8 mouse cellular contexts compared by ENCODE assay signal in genomic region chr7:110221051-110221585, GRCm38 (mm10). TPM values are rescaled to one million over a fixed set of nuclear protein-coding genes. Genes with fewer than 3 reads are reported as not detected.
A peak's percentile ranks its signal among the peaks of the same experiment; 100 is the strongest.
DNase-seq lines count a peak whose midpoint lies in the region; ATAC-seq lines count a peak whose summit lies in the region.

No protein-coding gene starts in this region.

- H3K36me3 ChIP-seq in heart, embryonic 10.5 days, result peaks cover 8% of the 10 kb centered on the region
- peaks cover 4% of the 10 kb centered on the region; the same call in 1 of the 2 replicates for H3K36me3 ChIP-seq in forebrain, embryonic 12.5 days (replicated peaks)
- H3K36me3 ChIP-seq in neural tube, embryonic 13.5 days, result 0 out of 2 replicates have a peak, but pooled peaks cover 3% of the 10 kb centered on the region

- peak overlapping the region; percentile 67 for H3K4me2 ChIP-seq in forebrain, embryonic 12.5 days
- H3K4me2 ChIP-seq in neural tube, embryonic 13.5 days, result peak overlapping the region; percentile 91

- H3K27ac ChIP-seq in heart, embryonic 10.5 days, result peak overlapping the region; percentile 98
- peak overlapping the region; percentile 80; the same call in 1 of the 2 replicates for H3K27ac ChIP-seq in forebrain, embryonic 12.5 days
- H3K27ac ChIP-seq in neural tube, embryonic 13.5 days (replicated peaks), result no peak overlapping the region; the same call in 1 of the 2 replicates

- intact Hi-C loops in gastrocnemius, postnatal 36 days (cut with DNase I), result no loop called here

- H3K27me3 ChIP-seq in heart, embryonic 10.5 days (ENCODE audit: insufficient read depth, poor library complexity, severe bottlenecking), result no peaks in the 10 kb centered on the region
- no peaks in the 10 kb centered on the region for H3K27me3 ChIP-seq in forebrain, embryonic 12.5 days
- peaks cover 8% of the 10 kb centered on the region for H3K27me3 ChIP-seq in neural tube, embryonic 13.5 days

- 15% methylated on average over 8 of the region's 8 CpGs for WGBS in heart, embryonic 10.5 days
- 20% methylated on average over 8 of the region's 8 CpGs for WGBS in forebrain, embryonic 12.5 days
- WGBS in neural tube, embryonic 13.5 days, result 24% methylated on average over 8 of the region's 8 CpGs

- H3K4me1 ChIP-seq in heart, embryonic 10.5 days, result peaks cover 12% of the 10 kb centered on the region
- H3K4me1 ChIP-seq in forebrain, embryonic 12.5 days, result 0 out of 2 replicates have a peak, but pooled peaks cover 9% of the 10 kb centered on the region
- H3K4me1 ChIP-seq in neural tube, embryonic 13.5 days (replicated peaks), result peaks cover 5% of the 10 kb centered on the region; the same call in 1 of the 2 replicates

- peak overlapping the region; percentile 70 for H3K9ac ChIP-seq in forebrain, embryonic 12.5 days
- peak overlapping the region; percentile 77 for H3K9ac ChIP-seq in neural tube, embryonic 13.5 days

- peak overlapping the region; percentile 86 for H3K4me3 ChIP-seq in heart, embryonic 10.5 days
- peak overlapping the region; percentile 64 for H3K4me3 ChIP-seq in forebrain, embryonic 12.5 days (replicated peaks)
- peak overlapping the region; percentile 60 for H3K4me3 ChIP-seq in neural tube, embryonic 13.5 days

- peak; percentile 52 for ATAC-seq in forebrain, embryonic 12.5 days (ENCODE audit: low FRiP score)
- peak; percentile 56 for ATAC-seq in neural tube, embryonic 13.5 days (ENCODE audit: low read depth)

- DNase-seq in heart, embryonic 10.5 days (ENCODE audit: low spot score), result no peak
- no peak for DNase-seq in heart, adult 8-10 months (ENCODE audit: low spot score)
- peak; percentile 40 for DNase-seq in ES-CJ7 (ENCODE audit: low read depth, low spot score)
- peak; percentile 16 for DNase-seq in liver
- no peak for DNase-seq in gastrocnemius, postnatal 36 days
- no peak for DNase-seq in layer of hippocampus, postnatal 10 days (ENCODE audit: low spot score in 2 of 2)

- no peaks in the 10 kb centered on the region for H3K9me3 ChIP-seq in heart, embryonic 10.5 days
- H3K9me3 ChIP-seq in forebrain, embryonic 12.5 days, result no peaks in the 10 kb centered on the region
- no peaks in the 10 kb centered on the region for H3K9me3 ChIP-seq in neural tube, embryonic 13.5 days

RNA-seq across cellular contexts. Expression of gene Swap70, which starts 0.4 kb away (rescaled TPM):
- 22.8 and 26.6 TPM in 2 replicates for polyA plus RNA-seq in heart, embryonic 10.5 days (2016; fragmentation: Nextera tagmentation; extraction: Ambion mirVana)
- total RNA-seq in heart, adult 8-10 months (2022), result 10 to 100 TPM; 11.0 to 13.4 (median 12.0) TPM
- polyA plus RNA-seq in forebrain, embryonic 12.5 days (2016; fragmentation: Nextera tagmentation; extraction: Ambion mirVana), result 22.2 and 24.0 TPM in 2 replicates
- 10.4 and 14.4 TPM in 2 replicates for polyA plus RNA-seq in neural tube, embryonic 13.5 days (2015; fragmentation: Nextera tagmentation; extraction: Ambion mirVana)
- 1 to 10 TPM; 4.9 to 6.8 TPM for total RNA-seq in gastrocnemius, postnatal 36 days (2021)
- 10 to 100 TPM; 13.7 to 15.1 TPM for total RNA-seq in layer of hippocampus, postnatal 10 days (2021)

Comparison
In these comparisons a context has a peak if more than half of its experiments do, and no peak if none do; other contexts are left out.
1. DNase-seq: peak in ES-CJ7 (single experiment) and liver (single experiment); none in heart, embryonic 10.5 days (single experiment), heart, adult 8-10 months (single experiment), gastrocnemius, postnatal 36 days (0 of 2) and layer of hippocampus, postnatal 10 days (0 of 2).
2. Peak in every context shown above with its lines, with median percentiles within 50 percentile points of each other: H3K4me3 ChIP-seq.